Comparison of ENCODE assay signal across 8 mouse cellular contexts in genomic region chr4:57955544-57955958, GRCm38 (mm10). TPM values are rescaled to one million over a fixed set of nuclear protein-coding genes. Genes with fewer than 3 reads are reported as not detected.
DNase-seq lines count a peak whose midpoint lies in the region; ATAC-seq lines count a peak whose summit lies in the region.

No protein-coding gene starts in this region.

- no peak for ATAC-seq in monocyte, adult 5-6 weeks (replicated peaks; ENCODE audit: insufficient number of reproducible peaks, low FRiP score, low TSS enrichment, poor library complexity, severe bottlenecking)
- peak; percentile 44 for ATAC-seq in intestine, embryonic 15.5 days
- peak; percentile 18; the same call in 1 of the 2 replicates for ATAC-seq in limb, embryonic 11.5 days (ENCODE audit: insufficient number of reproducible peaks, low FRiP score, low TSS enrichment, low read depth)
- ATAC-seq in midbrain, embryonic 13.5 days: peak; percentile 49
- peak; percentile 4; the same call in 1 of the 2 replicates for ATAC-seq in stomach, embryonic 14.5 days (ENCODE audit: insufficient number of reproducible peaks, insufficient read depth, low FRiP score, low read depth)

- peak overlapping the region; percentile 94 for H3K27ac ChIP-seq in intestine, embryonic 15.5 days
- H3K27ac ChIP-seq in limb, embryonic 11.5 days (replicated peaks; ENCODE audit: low read depth, low read length): peak overlapping the region; percentile 85
- peak overlapping the region; percentile 91 for H3K27ac ChIP-seq in midbrain, embryonic 13.5 days
- peak overlapping the region; percentile 86 for H3K27ac ChIP-seq in stomach, embryonic 14.5 days (ENCODE audit: low read length)

- H3K9me3 ChIP-seq in intestine, embryonic 15.5 days: no peaks in the 10 kb centered on the region
- H3K9me3 ChIP-seq in limb, embryonic 11.5 days (ENCODE audit: control insufficient read depth, low read length): no peaks in the 10 kb centered on the region
- H3K9me3 ChIP-seq in midbrain, embryonic 13.5 days: 0 out of 2 replicates have a peak, but pooled peaks cover 5% of the 10 kb centered on the region
- no peaks in the 10 kb centered on the region for H3K9me3 ChIP-seq in stomach, embryonic 14.5 days (ENCODE audit: control insufficient read depth, low read depth, low read length)

- peak overlapping the region; percentile 75 for H3K4me2 ChIP-seq in intestine, embryonic 15.5 days (replicated peaks)
- peak overlapping the region; percentile 41 for H3K4me2 ChIP-seq in limb, embryonic 11.5 days (ENCODE audit: low read depth, severe bottlenecking)
- peak overlapping the region; percentile 74 for H3K4me2 ChIP-seq in midbrain, embryonic 13.5 days (replicated peaks)
- peak overlapping the region; percentile 39 for H3K4me2 ChIP-seq in stomach, embryonic 14.5 days (replicated peaks; ENCODE audit: low read depth, low read length)

- peaks cover 15% of the 10 kb centered on the region for H3K4me1 ChIP-seq in intestine, embryonic 15.5 days (replicated peaks)
- peaks cover 16% of the 10 kb centered on the region for H3K4me1 ChIP-seq in limb, embryonic 11.5 days (ENCODE audit: control insufficient read depth, insufficient read depth, low read length)
- peaks cover 27% of the 10 kb centered on the region for H3K4me1 ChIP-seq in midbrain, embryonic 13.5 days (replicated peaks)
- H3K4me1 ChIP-seq in stomach, embryonic 14.5 days (ENCODE audit: control insufficient read depth, insufficient read depth, low read length): peaks cover 20% of the 10 kb centered on the region; the same call in 1 of the 2 replicates

- under 1% methylated on average over 25 of the region's 25 CpGs for WGBS in intestine, embryonic 15.5 days
- under 1% methylated on average over 25 of the region's 25 CpGs for WGBS in limb, embryonic 11.5 days
- WGBS in midbrain, embryonic 13.5 days: under 1% methylated on average over 25 of the region's 25 CpGs
- 1% methylated on average over 25 of the region's 25 CpGs for WGBS in stomach, embryonic 14.5 days

- H3K36me3 ChIP-seq in intestine, embryonic 15.5 days: peaks cover 13% of the 10 kb centered on the region
- peaks cover 13% of the 10 kb centered on the region for H3K36me3 ChIP-seq in limb, embryonic 11.5 days (ENCODE audit: control insufficient read depth, insufficient read depth, low read length)
- peaks cover 17% of the 10 kb centered on the region for H3K36me3 ChIP-seq in midbrain, embryonic 13.5 days
- peaks cover 18% of the 10 kb centered on the region for H3K36me3 ChIP-seq in stomach, embryonic 14.5 days (ENCODE audit: control insufficient read depth, insufficient read depth, low read length)

- DNase-seq in monocyte, adult 2 months (ENCODE audit: low read depth in 1 of 2, low spot score in 2 of 2): peak; percentile 13 to 16
- DNase-seq in embryo, embryonic 10.5 days (ENCODE audit: low spot score): peak; percentile 81
- peak; percentile 55 to 66 for DNase-seq in gastrocnemius, postnatal 36 days
- DNase-seq in limb, embryonic 11.5 days (ENCODE audit: low spot score): peak; percentile 81

- peak overlapping the region; percentile 72 for H3K9ac ChIP-seq in intestine, embryonic 15.5 days
- H3K9ac ChIP-seq in limb, embryonic 11.5 days (ENCODE audit: low read length): peak overlapping the region; percentile 71
- peak overlapping the region; percentile 82 for H3K9ac ChIP-seq in midbrain, embryonic 13.5 days (replicated peaks)
- peak overlapping the region; percentile 60 for H3K9ac ChIP-seq in stomach, embryonic 14.5 days (replicated peaks; ENCODE audit: low read depth, low read length)

- no peaks in the 10 kb centered on the region for H3K27me3 ChIP-seq in intestine, embryonic 15.5 days (replicated peaks)
- H3K27me3 ChIP-seq in limb, embryonic 11.5 days (ENCODE audit: control insufficient read depth, insufficient read depth, low read length): no peaks in the 10 kb centered on the region
- peaks cover 4% of the 10 kb centered on the region; the same call in 1 of the 2 replicates for H3K27me3 ChIP-seq in midbrain, embryonic 13.5 days
- H3K27me3 ChIP-seq in stomach, embryonic 14.5 days (ENCODE audit: control insufficient read depth, insufficient read depth, low read length): no peaks in the 10 kb centered on the region

- intact Hi-C loops in gastrocnemius, postnatal 36 days (cut with DNase I): loop anchor here (5.0 kb wide), 1 partner anchor 122 kb away; no protein-coding TSS in a partner anchor

- peak overlapping the region; percentile 83 for H3K4me3 ChIP-seq in intestine, embryonic 15.5 days (replicated peaks)
- H3K4me3 ChIP-seq in limb, embryonic 11.5 days (ENCODE audit: low read depth, low read length): peak overlapping the region; percentile 71
- peak overlapping the region; percentile 70 for H3K4me3 ChIP-seq in midbrain, embryonic 13.5 days (replicated peaks)
- H3K4me3 ChIP-seq in stomach, embryonic 14.5 days (ENCODE audit: low read depth, low read length): peak overlapping the region; percentile 63

RNA-seq across cellular contexts. Expression of gene Txn1, which starts 0.7 kb away (rescaled TPM):
- 80.1 to 128 TPM (median 116 TPM) in 3 replicates for total RNA-seq in monocyte, adult 5-6 weeks (2017)
- 10 to 100 TPM; 62.8 to 67.2 TPM for total RNA-seq in gastrocnemius, postnatal 36 days (2021)
- polyA plus RNA-seq in intestine, embryonic 15.5 days (2015; fragmentation: Nextera tagmentation; extraction: Ambion mirVana): 632 and 657 TPM in 2 replicates
- 451 and 453 TPM in 2 replicates for polyA plus RNA-seq in limb, embryonic 11.5 days (2014; fragmentation: Nextera tagmentation; extraction: Ambion mirVana)
- 279 and 303 TPM in 2 replicates for polyA plus RNA-seq in midbrain, embryonic 13.5 days (2015; fragmentation: Nextera tagmentation; extraction: Ambion mirVana)
- polyA plus RNA-seq in stomach, embryonic 14.5 days (2014; fragmentation: Nextera tagmentation; extraction: Ambion mirVana): 466 and 478 TPM in 2 replicates

RNA-seq across cellular contexts. Expression of gene D630039A03Rik, which starts 39.5 kb away (rescaled TPM):
- total RNA-seq in monocyte, adult 5-6 weeks (2017): 0.19 TPM in 1 of 3 replicates, not detected in the others
- not detected for total RNA-seq in gastrocnemius, postnatal 36 days (2021)
- 10.9 and 11.2 TPM in 2 replicates for polyA plus RNA-seq in intestine, embryonic 15.5 days (2015; fragmentation: Nextera tagmentation; extraction: Ambion mirVana)
- 0.17 and 0.23 TPM in 2 replicates for polyA plus RNA-seq in limb, embryonic 11.5 days (2014; fragmentation: Nextera tagmentation; extraction: Ambion mirVana)
- polyA plus RNA-seq in midbrain, embryonic 13.5 days (2015; fragmentation: Nextera tagmentation; extraction: Ambion mirVana): not detected in 2 replicates
- polyA plus RNA-seq in stomach, embryonic 14.5 days (2014; fragmentation: Nextera tagmentation; extraction: Ambion mirVana): 9.4 and 9.9 TPM in 2 replicates

RNA-seq across cellular contexts. Expression of gene Txndc8, which starts 53.4 kb away (rescaled TPM):
- total RNA-seq in monocyte, adult 5-6 weeks (2017): not detected in 3 replicates
- total RNA-seq in gastrocnemius, postnatal 36 days (2021): not detected
- not detected in 2 replicates for polyA plus RNA-seq in intestine, embryonic 15.5 days (2015; fragmentation: Nextera tagmentation; extraction: Ambion mirVana)
- not detected in 2 replicates for polyA plus RNA-seq in limb, embryonic 11.5 days (2014; fragmentation: Nextera tagmentation; extraction: Ambion mirVana)
- not detected in 2 replicates for polyA plus RNA-seq in midbrain, embryonic 13.5 days (2015; fragmentation: Nextera tagmentation; extraction: Ambion mirVana)
- not detected in 2 replicates for polyA plus RNA-seq in stomach, embryonic 14.5 days (2014; fragmentation: Nextera tagmentation; extraction: Ambion mirVana)

Comparison
In these comparisons a context has a peak if more than half of its experiments do, and no peak if none do; other contexts are left out.
1. DNase-seq: peak in every context shown above with its lines; median percentile 81 in embryo, embryonic 10.5 days; 81 in limb, embryonic 11.5 days; 60 in gastrocnemius, postnatal 36 days; 14 in monocyte, adult 2 months.